Mouse (Mus musculus): ENCODE results near the gene Rap1gap2. TPM values are rescaled to one million over a fixed set of nuclear protein-coding genes. Genes with fewer than 3 reads are reported as not detected.
A peak's percentile ranks its signal among the peaks of the same experiment; 100 is the strongest.

The Rap1gap2 gene
- polyA plus RNA-seq, 1 experiment, result 71.0 TPM

DNA sequence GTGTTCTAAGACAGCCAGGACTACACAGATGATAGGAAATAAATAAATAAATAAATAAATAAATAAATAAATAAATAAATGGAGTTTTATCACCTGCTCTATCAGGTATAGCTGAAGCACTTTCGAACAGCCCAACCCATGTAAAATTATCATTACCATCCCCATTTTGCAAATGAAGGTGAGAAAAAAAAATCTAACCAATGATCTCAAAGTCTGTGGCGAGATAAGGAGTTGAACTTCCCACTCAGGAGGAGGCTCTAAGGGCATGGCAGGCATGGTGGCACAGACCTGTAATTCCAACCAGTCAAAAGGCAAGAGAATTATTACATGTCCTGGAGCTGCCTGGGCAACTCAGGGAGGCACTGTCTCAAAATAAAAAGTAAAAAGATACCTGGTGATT lies 65.2 kb downstream of the Rap1gap2 start:
- 97% methylated on average over 2 of the region's 2 CpGs for WGBS
- TF ChIP-seq CTCF (IDR thresholded peaks at IDR 0.05; ENCODE audit: borderline replicate concordance, insufficient read depth, low read depth, low read length) (no peak), POLR2A (IDR thresholded peaks at IDR 0.05; ENCODE audit: borderline replicate concordance, insufficient read depth, low read length) (no peak)
- DNase-seq, result no peak
- 0 out of 2 replicates have a peak, but pooled peaks cover 5% of the 10 kb centered on the region for H3K4me1 ChIP-seq (ENCODE audit: control insufficient read depth, insufficient read depth, low read length)
- H3K27ac ChIP-seq (ENCODE audit: insufficient read depth, low read length), result no peak overlapping the region
- H3K27me3 ChIP-seq (ENCODE audit: control insufficient read depth, insufficient read depth, low read length), result no peaks in the 10 kb centered on the region
- H3K4me3 ChIP-seq (replicated peaks; ENCODE audit: insufficient read depth, low read depth, low read length), result no peak overlapping the region

DNA sequence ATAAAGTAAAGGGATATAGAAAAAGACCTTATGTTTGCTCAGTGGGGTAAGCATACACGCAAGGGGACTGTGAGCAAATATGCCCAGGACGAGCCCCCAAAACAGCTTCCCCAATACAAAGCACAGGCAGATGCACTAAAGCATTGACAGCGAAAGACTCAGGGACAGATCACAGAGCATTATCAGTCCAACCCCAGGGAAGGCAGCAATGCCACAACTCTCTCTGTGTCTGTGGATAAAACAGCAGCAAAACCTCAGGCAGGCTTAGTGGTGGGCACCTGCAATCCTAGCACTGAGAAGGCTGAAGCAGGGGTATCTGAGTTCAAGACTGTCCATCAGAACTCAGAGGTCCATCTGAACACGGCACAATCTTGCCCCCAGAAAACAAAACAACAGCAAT lies 73.4 kb downstream of the Rap1gap2 start:
- WGBS, result 90% methylated on average over 4 of the region's 4 CpGs
- Histone ChIP-seq H3K27ac (ENCODE audit: insufficient read depth, low read length) (no peak overlapping the region), H3K4me1 (ENCODE audit: control insufficient read depth, insufficient read depth, low read length) (no peaks in the 10 kb centered on the region), H3K27me3 (ENCODE audit: control insufficient read depth, insufficient read depth, low read length) (no peaks in the 10 kb centered on the region), H3K4me3 (replicated peaks; ENCODE audit: insufficient read depth, low read depth, low read length) (no peak overlapping the region)
- DNase-seq, result no peak
- TF ChIP-seq CTCF (IDR thresholded peaks at IDR 0.05; ENCODE audit: borderline replicate concordance, insufficient read depth, low read depth, low read length) (no peak), POLR2A (IDR thresholded peaks at IDR 0.05; ENCODE audit: borderline replicate concordance, insufficient read depth, low read length) (no peak)

DNA sequence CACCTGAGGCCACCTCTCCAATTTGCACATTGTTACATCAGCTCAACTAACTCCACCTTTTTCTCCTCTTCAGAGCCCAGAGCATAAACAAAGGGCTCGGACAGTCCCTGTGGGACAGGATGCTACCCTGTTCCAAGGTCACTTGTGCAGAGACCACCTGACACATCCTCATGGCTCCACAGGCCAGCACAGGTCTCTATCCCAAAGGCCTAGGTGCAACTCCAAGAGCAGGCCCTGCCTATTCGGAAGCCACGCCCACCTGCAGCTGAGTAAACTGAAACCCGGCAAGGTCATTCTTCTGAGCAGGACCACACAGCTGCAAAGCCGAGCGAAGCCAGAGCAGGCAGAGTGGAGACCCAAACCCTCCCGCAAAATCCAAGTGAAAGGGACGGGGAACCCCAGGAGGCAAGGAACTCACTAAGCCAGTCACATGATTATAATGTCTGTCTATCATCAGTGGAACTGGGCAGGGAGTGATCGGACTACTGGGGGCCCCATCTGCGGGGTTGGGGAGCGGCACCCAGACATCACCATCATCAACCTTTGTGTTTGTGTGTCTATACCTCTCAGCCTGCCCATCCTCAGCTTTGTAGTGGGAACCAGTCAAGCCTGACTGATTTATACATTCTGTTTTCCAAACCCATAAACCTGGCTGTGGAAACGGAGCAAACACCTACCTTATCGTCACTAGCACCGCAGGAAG lies 74.4 kb downstream of the Rap1gap2 start:
- 61% methylated on average over 14 of the region's 14 CpGs for WGBS
- H3K27ac ChIP-seq (ENCODE audit: insufficient read depth, low read length), result no peak overlapping the region

DNA sequence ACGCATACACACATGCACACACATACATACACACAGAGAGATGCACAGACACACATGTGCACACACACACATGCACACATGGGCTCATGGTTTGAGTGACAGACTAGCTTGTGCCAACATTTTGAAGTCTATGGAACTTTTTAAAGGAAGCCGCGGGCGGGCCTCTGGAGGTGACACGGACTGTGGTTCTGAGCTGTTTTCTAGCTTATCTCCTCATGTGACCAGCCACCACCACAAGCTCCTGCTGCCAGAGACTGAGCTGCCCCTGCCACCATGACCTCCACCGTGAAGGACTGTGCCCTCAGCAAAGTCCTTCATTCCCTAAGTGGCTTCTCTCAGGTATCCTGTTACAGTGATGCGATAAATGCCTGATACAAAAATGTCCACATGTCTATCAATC lies 76.3 kb downstream of the Rap1gap2 start:
- WGBS, result 93% methylated on average over 7 of the region's 7 CpGs
- no peak overlapping the region for H3K4me3 ChIP-seq (replicated peaks; ENCODE audit: insufficient read depth, low read depth, low read length)
- no peak overlapping the region for H3K27ac ChIP-seq (ENCODE audit: insufficient read depth, low read length)
- H3K27me3 ChIP-seq (ENCODE audit: control insufficient read depth, insufficient read depth, low read length), result no peaks in the 10 kb centered on the region
- TF ChIP-seq POLR2A (IDR thresholded peaks at IDR 0.05; ENCODE audit: borderline replicate concordance, insufficient read depth, low read length), result no peak
- no peak for TF ChIP-seq CTCF (IDR thresholded peaks at IDR 0.05; ENCODE audit: borderline replicate concordance, insufficient read depth, low read depth, low read length)
- no peaks in the 10 kb centered on the region for H3K4me1 ChIP-seq (ENCODE audit: control insufficient read depth, insufficient read depth, low read length)
- DNase-seq, result no peak

More for the DNA sequence above, 74.4 kb downstream of the Rap1gap2 start:
- no peaks in the 10 kb centered on the region for H3K4me1 ChIP-seq (ENCODE audit: control insufficient read depth, insufficient read depth, low read length)
- no peak for TF ChIP-seq POLR2A (IDR thresholded peaks at IDR 0.05; ENCODE audit: borderline replicate concordance, insufficient read depth, low read length)
- no peak overlapping the region for H3K4me3 ChIP-seq (replicated peaks; ENCODE audit: insufficient read depth, low read depth, low read length)
- DNase-seq, result no peak
- H3K27me3 ChIP-seq (ENCODE audit: control insufficient read depth, insufficient read depth, low read length), result no peaks in the 10 kb centered on the region

DNA sequence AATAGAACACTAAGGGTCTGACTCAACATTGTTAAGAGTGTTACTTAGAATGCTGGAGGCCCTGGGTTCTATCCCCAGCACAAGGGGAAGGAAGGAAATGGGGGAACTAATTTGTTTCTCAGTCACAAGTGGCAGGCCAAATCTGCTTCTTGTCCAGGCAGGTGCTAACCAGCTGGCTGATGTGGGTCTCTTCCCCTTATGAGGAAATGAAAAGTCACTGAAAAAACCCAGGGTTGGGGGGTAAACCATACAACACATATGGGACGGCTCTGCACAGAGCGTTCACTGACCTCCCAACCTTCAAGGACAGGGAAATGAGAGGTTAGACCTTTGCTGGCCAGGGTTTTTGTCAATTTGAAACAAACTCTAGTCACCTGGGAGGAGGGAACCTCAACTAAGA lies 77.7 kb downstream of the Rap1gap2 start:
- 100% methylated on average over 2 of the region's 2 CpGs for WGBS
- no peak overlapping the region for H3K4me3 ChIP-seq (replicated peaks; ENCODE audit: insufficient read depth, low read depth, low read length)
- TF ChIP-seq POLR2A (IDR thresholded peaks at IDR 0.05; ENCODE audit: borderline replicate concordance, insufficient read depth, low read length), result no peak
- no peak for TF ChIP-seq CTCF (IDR thresholded peaks at IDR 0.05; ENCODE audit: borderline replicate concordance, insufficient read depth, low read depth, low read length)
- no peak for DNase-seq
- no peaks in the 10 kb centered on the region for H3K27me3 ChIP-seq (ENCODE audit: control insufficient read depth, insufficient read depth, low read length)
- no peak overlapping the region for H3K27ac ChIP-seq (ENCODE audit: insufficient read depth, low read length)
- no peaks in the 10 kb centered on the region for H3K4me1 ChIP-seq (ENCODE audit: control insufficient read depth, insufficient read depth, low read length)

DNA sequence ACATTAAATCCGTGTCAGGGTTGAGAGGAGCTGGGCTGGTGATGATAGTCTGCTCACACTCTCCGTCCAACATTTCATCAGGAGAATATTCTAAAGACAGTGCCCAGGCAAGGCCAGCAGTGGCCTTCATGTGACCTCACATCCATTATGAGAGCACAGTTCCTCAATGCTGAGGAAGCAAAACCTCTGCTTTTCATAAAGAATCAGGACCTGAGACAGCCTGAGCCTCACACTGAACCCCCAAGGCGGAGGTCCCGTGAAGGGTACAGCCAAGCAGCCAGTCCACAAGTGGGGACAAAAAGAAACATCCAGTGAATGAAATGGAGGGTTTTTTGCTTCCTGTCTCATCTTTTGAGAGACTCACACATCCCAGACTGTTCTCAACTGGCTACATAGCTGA lies 78.3 kb downstream of the Rap1gap2 start:
- Histone ChIP-seq H3K27ac (ENCODE audit: insufficient read depth, low read length) (no peak overlapping the region), H3K4me1 (ENCODE audit: control insufficient read depth, insufficient read depth, low read length) (no peaks in the 10 kb centered on the region), H3K27me3 (ENCODE audit: control insufficient read depth, insufficient read depth, low read length) (no peaks in the 10 kb centered on the region), H3K4me3 (replicated peaks; ENCODE audit: insufficient read depth, low read depth, low read length) (no peak overlapping the region)
- 82% methylated on average over 4 of the region's 4 CpGs for WGBS
- no peak for TF ChIP-seq CTCF (IDR thresholded peaks at IDR 0.05; ENCODE audit: borderline replicate concordance, insufficient read depth, low read depth, low read length)
- TF ChIP-seq POLR2A (IDR thresholded peaks at IDR 0.05; ENCODE audit: borderline replicate concordance, insufficient read depth, low read length), result no peak
- no peak for DNase-seq

DNA sequence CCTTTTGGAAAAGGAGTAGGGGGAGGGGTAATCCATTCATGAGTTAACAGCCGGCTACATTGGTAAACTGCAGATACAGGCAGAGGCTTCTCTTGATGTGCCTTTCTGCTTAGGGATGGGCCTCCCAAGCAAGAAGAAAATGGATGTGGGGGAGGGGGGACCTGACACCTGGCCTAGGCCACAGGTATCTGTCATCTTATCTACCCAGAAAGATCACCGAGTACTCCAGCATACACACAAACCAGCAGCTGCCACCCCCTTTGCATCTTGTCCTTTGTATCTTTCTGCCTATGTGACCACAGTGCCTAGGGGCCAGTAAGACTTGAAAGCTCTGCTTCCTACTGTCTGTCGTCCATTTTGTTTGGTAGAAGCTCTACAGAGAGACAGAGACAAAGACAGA lies 79.0 kb downstream of the Rap1gap2 start:
- Histone ChIP-seq H3K4me3 (replicated peaks; ENCODE audit: insufficient read depth, low read depth, low read length) (no peak overlapping the region), H3K27ac (ENCODE audit: insufficient read depth, low read length) (no peak overlapping the region), H3K4me1 (ENCODE audit: control insufficient read depth, insufficient read depth, low read length) (peaks cover 4% of the 10 kb centered on the region), H3K27me3 (ENCODE audit: control insufficient read depth, insufficient read depth, low read length) (no peaks in the 10 kb centered on the region)
- 65% methylated on average over 3 of the region's 3 CpGs for WGBS
- TF ChIP-seq CTCF (IDR thresholded peaks at IDR 0.05; ENCODE audit: borderline replicate concordance, insufficient read depth, low read depth, low read length), result no peak
- TF ChIP-seq POLR2A (IDR thresholded peaks at IDR 0.05; ENCODE audit: borderline replicate concordance, insufficient read depth, low read length), result no peak
- no peak for DNase-seq

DNA sequence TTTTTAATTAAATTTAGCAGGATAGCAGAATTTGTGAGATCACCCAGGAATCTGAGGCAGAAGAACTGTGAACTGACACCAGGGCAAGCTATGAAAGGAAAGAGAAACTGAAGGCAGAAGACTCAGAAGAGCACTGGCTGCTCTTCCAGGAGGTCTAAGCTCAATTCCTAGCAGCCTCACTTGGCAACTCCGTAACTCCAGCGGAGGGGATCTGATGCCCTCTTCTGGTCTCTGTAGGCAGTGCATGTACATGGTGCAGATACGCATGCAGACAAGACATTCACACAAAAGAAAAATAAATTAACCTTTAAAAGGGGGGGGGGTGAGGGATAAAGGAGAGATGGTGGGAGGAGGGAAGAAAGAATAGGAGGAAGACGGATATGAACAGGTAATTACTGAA lies 80.9 kb downstream of the Rap1gap2 start:
- H3K27me3 ChIP-seq (ENCODE audit: control insufficient read depth, insufficient read depth, low read length), result no peaks in the 10 kb centered on the region
- no peak for DNase-seq
- H3K4me3 ChIP-seq (replicated peaks; ENCODE audit: insufficient read depth, low read depth, low read length), result no peak overlapping the region
- H3K4me1 ChIP-seq (ENCODE audit: control insufficient read depth, insufficient read depth, low read length), result peaks cover 5% of the 10 kb centered on the region
- WGBS, result 72% methylated on average over 4 of the region's 4 CpGs
- TF ChIP-seq POLR2A (IDR thresholded peaks at IDR 0.05; ENCODE audit: borderline replicate concordance, insufficient read depth, low read length), result no peak
- peak; percentile 31; the same call in 1 of the 2 replicates for TF ChIP-seq CTCF (IDR thresholded peaks at IDR 0.05; ENCODE audit: borderline replicate concordance, insufficient read depth, low read depth, low read length)
- no peak overlapping the region for H3K27ac ChIP-seq (ENCODE audit: insufficient read depth, low read length)

Measured in cerebellum, adult 2 months (tissue).